Mouse (Mus musculus) limb, embryonic 13.5 days (tissue): ENCODE data around the gene Sh3kbp1. TPM values are rescaled to one million over a fixed set of nuclear protein-coding genes. Genes with fewer than 3 reads are reported as not detected.

Source experiments
- ATAC-seq: fragments of 200-750 bp; cut with Nextera tagmentation; 2 replicates; pipeline ENCODE4 v1.8.0; 2017; ENCODE audit warnings: low read depth, moderate number of reproducible peaks, moderate TSS enrichment; ENCODE audit not compliant: low FRiP score
- H3K27ac ChIP-seq: fragments of 300-500 bp; sonication (generic); 2 replicates; pipeline ENCODE4 v1.5.1; 2015; ENCODE audit warnings: inconsistent platforms, mild to moderate bottlenecking, moderate library complexity
- H3K27me3 ChIP-seq: fragments of 300-500 bp; sonication (generic); 2 replicates; pipeline ENCODE4 v1.6.1; 2015; ENCODE audit warnings: mild to moderate bottlenecking, inconsistent platforms
- H3K36me3 ChIP-seq: fragments of 300-500 bp; sonication (generic); 2 replicates; pipeline ENCODE4 v1.6.1; 2015; ENCODE audit warnings: inconsistent platforms, mild to moderate bottlenecking, moderate library complexity
- H3K4me1 ChIP-seq: fragments of 300-500 bp; sonication (generic); 2 replicates; pipeline ENCODE4 v1.6.1; 2015; ENCODE audit warnings: inconsistent platforms
- H3K4me2 ChIP-seq: fragments of 300-500 bp; sonication (generic); replicated peaks from 2 replicates; pipeline ENCODE4 v1.6.1; 2015; ENCODE audit warnings: inconsistent platforms, mild to moderate bottlenecking, moderate library complexity
- H3K4me3 ChIP-seq: fragments of 300-500 bp; sonication (generic); 2 replicates; pipeline ENCODE4 v1.5.1; 2015; ENCODE audit warnings: moderate library complexity, mild to moderate bottlenecking, inconsistent platforms
- H3K9ac ChIP-seq: fragments of 300-500 bp; sonication (generic); 2 replicates; pipeline ENCODE4 v1.6.1; 2015; ENCODE audit warnings: mild to moderate bottlenecking, inconsistent platforms
- H3K9me3 ChIP-seq: fragments of 300-500 bp; sonication (generic); 2 replicates; pipeline ENCODE4 v1.6.1; 2016; ENCODE audit warnings: inconsistent platforms
- WGBS: fragments of 180-500 bp; shearing (Covaris S2); methylation state at CpG from one replicate; pipeline ENCODE4 v1.1.7; 2015; 5-methylcytosine and 5-hydroxymethylcytosine counted together
- polyA plus RNA-seq: library from polyadenylated mRNA; unstranded; fragments of >200 nt; fragmentation: Nextera tagmentation; extraction: Ambion mirVana; gene quantifications from 2 replicates; pipeline ENCODE4 v1.2.1, GENCODE M21; 2015

Gene Sh3kbp1
- polyA plus RNA-seq, 1 experiment from 2014 or later: 39.0 TPM

DNA sequence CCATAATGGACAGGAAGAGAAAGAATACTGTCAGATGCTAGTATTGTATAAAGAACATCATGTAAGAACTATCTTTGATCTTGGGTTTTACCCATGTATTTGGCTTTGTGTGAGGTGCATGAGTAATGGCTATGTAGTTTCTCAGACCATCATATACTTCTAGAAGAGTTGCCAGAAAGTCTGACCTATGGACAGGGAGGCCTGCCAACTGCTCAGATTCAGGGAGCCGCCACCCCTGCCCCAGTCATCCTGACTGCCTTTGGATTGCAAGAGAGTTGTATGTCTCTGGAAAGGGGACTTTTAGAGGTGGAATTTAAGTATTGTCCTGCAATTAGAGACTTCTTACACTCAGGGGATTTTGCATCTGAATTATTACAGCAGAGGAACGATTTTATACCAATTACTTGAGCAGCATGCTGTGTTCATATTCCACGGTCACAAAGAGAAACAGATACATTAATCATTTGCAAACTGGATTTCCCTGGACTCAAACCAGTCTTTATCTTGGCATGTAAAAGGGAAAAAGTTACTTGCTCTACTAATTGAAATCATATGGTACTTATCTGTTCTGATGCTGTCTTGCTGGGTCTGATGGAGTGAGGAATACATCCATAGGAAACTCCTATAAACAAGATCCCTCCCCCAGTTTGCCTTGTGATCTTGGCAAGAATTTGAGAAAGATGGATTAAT, 233.9 kb downstream of the Sh3kbp1 start:
- H3K9me3 ChIP-seq: no peaks in the 10 kb centered on the region
- H3K4me3 ChIP-seq: no peak overlapping the region
- H3K36me3 ChIP-seq: no peaks in the 10 kb centered on the region
- no peak overlapping the region for H3K4me2 ChIP-seq
- H3K27me3 ChIP-seq: peaks cover 21% of the 10 kb centered on the region
- no peaks in the 10 kb centered on the region for H3K4me1 ChIP-seq
- 57% methylated on average over 3 of the region's 3 CpGs for WGBS
- no peak overlapping the region for H3K9ac ChIP-seq
- no peak overlapping the region for H3K27ac ChIP-seq
- no peak for ATAC-seq

GRCm38 (mm10) chrX:159867660-159868059, 240.6 kb downstream of the Sh3kbp1 start:
- WGBS: 80% methylated on average over 3 of the region's 3 CpGs
- ATAC-seq: no peak

DNA sequence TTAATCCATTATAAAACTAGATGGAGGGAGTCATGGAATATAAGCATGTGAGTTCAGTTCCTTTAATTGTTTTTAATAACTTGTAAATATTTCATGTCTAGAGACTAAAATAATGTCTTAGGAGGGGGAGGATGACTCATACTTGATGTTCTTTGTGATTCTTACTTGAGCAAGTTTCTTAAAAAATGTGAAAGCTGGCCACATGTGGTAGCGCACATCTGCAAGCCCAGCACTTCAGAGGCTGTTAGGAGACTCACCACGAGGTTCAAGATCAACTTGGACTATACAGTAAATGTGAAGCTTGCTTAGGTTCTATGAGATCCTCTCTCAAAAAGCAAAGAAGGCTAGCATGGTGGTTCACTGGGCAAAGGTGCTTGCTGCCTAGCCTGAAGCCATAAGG, 245.4 kb downstream of the Sh3kbp1 start:
- no peak overlapping the region for H3K27ac ChIP-seq
- no peak overlapping the region for H3K9ac ChIP-seq
- no peaks in the 10 kb centered on the region for H3K9me3 ChIP-seq
- peaks cover 27% of the 10 kb centered on the region for H3K27me3 ChIP-seq
- no peak overlapping the region for H3K4me2 ChIP-seq
- WGBS: 85% methylated on average over 2 of the region's 2 CpGs
- no peak for ATAC-seq
- H3K4me3 ChIP-seq: no peak overlapping the region
- no peaks in the 10 kb centered on the region for H3K4me1 ChIP-seq
- no peaks in the 10 kb centered on the region for H3K36me3 ChIP-seq

More at GRCm38 (mm10) chrX:159867660-159868059, 240.6 kb downstream of the Sh3kbp1 start:
- H3K36me3 ChIP-seq: no peaks in the 10 kb centered on the region
- H3K4me3 ChIP-seq: no peak overlapping the region
- H3K4me2 ChIP-seq: no peak overlapping the region
- H3K27me3 ChIP-seq: peaks cover 32% of the 10 kb centered on the region
- H3K9me3 ChIP-seq: no peaks in the 10 kb centered on the region
- no peak overlapping the region for H3K9ac ChIP-seq
- no peaks in the 10 kb centered on the region for H3K4me1 ChIP-seq
- H3K27ac ChIP-seq: no peak overlapping the region

DNA sequence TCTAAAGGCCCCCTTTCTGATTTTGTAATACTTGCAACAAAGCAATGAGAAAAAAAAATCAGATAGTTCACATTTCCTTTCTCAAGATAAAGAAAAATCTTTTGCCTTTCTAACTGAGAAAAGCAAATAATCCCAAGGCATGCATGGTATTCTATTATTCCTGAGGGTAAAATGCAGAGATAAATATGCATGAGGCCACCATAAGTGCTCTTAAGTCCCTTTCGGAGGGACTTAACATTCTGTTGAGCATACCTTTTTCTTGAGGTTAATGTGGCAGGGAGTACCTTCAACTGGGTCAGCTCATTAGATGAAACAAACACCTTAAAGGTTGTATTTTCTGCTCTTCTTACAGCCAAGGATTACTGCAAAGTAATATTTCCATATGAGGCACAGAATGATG, 250.7 kb downstream of the Sh3kbp1 start:
- Histone ChIP-seq H3K9me3 (no peaks in the 10 kb centered on the region), H3K36me3 (no peaks in the 10 kb centered on the region), H3K4me3 (no peak overlapping the region), H3K27ac (no peak overlapping the region), H3K4me1 (no peaks in the 10 kb centered on the region), H3K27me3 (peaks cover 24% of the 10 kb centered on the region), H3K9ac (no peak overlapping the region), H3K4me2 (no peak overlapping the region)
- ATAC-seq: no peak
- WGBS: 90% methylated on average over 1 of the region's 1 CpGs

DNA sequence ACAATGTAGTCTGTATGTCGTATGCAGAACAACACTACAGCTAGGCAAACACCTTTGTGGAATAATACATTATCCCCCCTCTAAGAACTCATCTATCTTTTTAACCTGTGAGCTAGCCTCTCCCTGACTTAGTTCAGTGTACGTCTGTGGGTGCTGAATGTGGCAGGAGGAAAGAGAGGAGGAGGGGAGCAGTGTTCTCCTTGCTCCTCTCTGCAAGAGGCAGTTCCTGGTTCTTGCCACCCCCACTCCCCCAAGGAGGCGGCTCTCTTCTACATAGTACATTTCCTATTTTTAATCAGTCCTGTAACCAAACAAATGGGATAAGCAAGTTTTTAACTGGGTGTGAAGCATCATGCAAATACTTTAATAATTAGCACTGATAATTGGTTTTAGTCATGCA, 252.4 kb downstream of the Sh3kbp1 start:
- Histone ChIP-seq H3K4me3 (no peak overlapping the region), H3K9me3 (no peaks in the 10 kb centered on the region), H3K9ac (no peak overlapping the region), H3K27ac (no peak overlapping the region), H3K36me3 (no peaks in the 10 kb centered on the region), H3K27me3 (peaks cover 30% of the 10 kb centered on the region), H3K4me1 (no peaks in the 10 kb centered on the region), H3K4me2 (no peak overlapping the region)
- no peak for ATAC-seq
- WGBS: 65% methylated on average over 3 of the region's 3 CpGs

DNA sequence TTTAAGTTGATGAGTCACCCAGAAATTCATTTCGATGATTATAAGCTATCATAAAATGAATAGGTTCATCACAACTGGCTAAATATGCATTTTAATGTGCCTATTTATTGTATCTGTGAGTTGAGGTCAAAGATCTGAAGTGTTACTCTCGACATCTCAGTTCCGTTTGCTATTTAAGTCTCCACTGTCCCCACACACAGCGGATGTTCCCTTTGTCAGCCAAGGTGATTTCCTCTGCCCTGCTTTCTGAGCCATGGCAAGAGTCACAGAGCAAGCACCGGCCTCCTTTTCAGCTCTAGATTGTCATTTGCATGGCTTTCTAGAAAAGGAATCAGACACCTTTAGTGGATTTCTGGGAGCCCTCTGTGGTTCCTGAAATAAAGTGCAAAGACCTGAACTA, 254.5 kb downstream of the Sh3kbp1 start:
- no peak overlapping the region for H3K9ac ChIP-seq
- no peaks in the 10 kb centered on the region for H3K4me1 ChIP-seq
- ATAC-seq: no peak
- no peak overlapping the region for H3K27ac ChIP-seq
- no peaks in the 10 kb centered on the region for H3K9me3 ChIP-seq
- no peak overlapping the region for H3K4me3 ChIP-seq
- H3K4me2 ChIP-seq: no peak overlapping the region
- no peaks in the 10 kb centered on the region for H3K36me3 ChIP-seq
- H3K27me3 ChIP-seq: peaks cover 42% of the 10 kb centered on the region
- WGBS: 83% methylated on average over 5 of the region's 5 CpGs

DNA sequence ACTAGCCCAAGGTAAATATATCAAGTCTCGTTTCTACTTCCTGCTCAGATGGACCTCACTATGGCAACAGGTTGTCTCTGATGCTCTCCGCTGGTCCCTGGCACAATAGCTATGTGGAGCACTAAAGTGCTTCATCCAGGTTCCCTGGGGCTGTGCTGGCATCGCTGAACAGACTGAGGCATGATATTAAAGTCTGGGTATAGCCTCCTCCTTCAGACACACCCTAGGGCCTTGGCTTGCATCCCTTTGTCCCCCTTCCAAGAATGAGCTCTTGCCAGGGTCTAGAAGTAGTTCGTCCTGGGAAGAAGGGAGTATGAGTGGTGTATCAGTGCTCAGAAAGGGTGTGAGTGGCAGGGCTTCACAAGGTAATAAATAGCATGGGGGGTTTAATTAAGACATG, 269.5 kb downstream of the Sh3kbp1 start:
- Histone ChIP-seq H3K27me3 (peaks cover 28% of the 10 kb centered on the region), H3K4me2 (no peak overlapping the region), H3K4me1 (no peaks in the 10 kb centered on the region), H3K27ac (no peak overlapping the region), H3K9ac (no peak overlapping the region), H3K9me3 (no peaks in the 10 kb centered on the region), H3K36me3 (no peaks in the 10 kb centered on the region), H3K4me3 (no peak overlapping the region)
- ATAC-seq: no peak
- 82% methylated on average over 4 of the region's 4 CpGs for WGBS

DNA sequence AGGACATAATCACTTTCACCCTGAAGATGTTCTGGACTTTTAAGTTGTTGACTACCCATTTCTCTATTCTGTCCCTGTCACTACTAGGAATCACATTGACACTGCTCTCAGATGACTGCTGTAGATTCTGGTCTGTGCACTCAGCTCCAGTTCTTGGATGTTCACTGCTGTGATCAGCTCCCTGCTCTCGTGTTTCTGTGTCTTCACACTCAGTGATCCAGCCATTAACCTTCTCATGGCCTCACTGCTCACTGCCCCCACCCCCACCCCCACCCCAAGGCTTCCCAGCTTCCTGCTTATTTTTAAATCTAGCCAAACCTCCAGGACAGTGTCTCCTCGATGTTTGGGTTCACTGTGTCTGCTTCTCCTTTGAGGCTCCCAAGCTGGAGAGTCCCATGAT, 271.0 kb downstream of the Sh3kbp1 start:
- Histone ChIP-seq H3K4me2 (no peak overlapping the region), H3K9me3 (no peaks in the 10 kb centered on the region), H3K9ac (no peak overlapping the region), H3K4me3 (no peak overlapping the region), H3K27ac (no peak overlapping the region), H3K27me3 (peaks cover 28% of the 10 kb centered on the region), H3K4me1 (no peaks in the 10 kb centered on the region), H3K36me3 (no peaks in the 10 kb centered on the region)
- no peak for ATAC-seq
- WGBS: 30% methylated on average over 2 of the region's 2 CpGs

- H3K27ac ChIP-seq: no peak overlapping the region
- peaks cover 34% of the 10 kb centered on the region for H3K27me3 ChIP-seq
- no peaks in the 10 kb centered on the region for H3K9me3 ChIP-seq
- no peaks in the 10 kb centered on the region for H3K4me1 ChIP-seq
- no peak overlapping the region for H3K4me2 ChIP-seq
- H3K4me3 ChIP-seq: no peak overlapping the region
- H3K9ac ChIP-seq: no peak overlapping the region
- 90% methylated on average over 2 of the region's 2 CpGs for WGBS
- H3K36me3 ChIP-seq: no peaks in the 10 kb centered on the region
- no peak for ATAC-seq
Measured at GRCm38 (mm10) chrX:159899121-159899520, 272.0 kb downstream of the Sh3kbp1 start.

DNA sequence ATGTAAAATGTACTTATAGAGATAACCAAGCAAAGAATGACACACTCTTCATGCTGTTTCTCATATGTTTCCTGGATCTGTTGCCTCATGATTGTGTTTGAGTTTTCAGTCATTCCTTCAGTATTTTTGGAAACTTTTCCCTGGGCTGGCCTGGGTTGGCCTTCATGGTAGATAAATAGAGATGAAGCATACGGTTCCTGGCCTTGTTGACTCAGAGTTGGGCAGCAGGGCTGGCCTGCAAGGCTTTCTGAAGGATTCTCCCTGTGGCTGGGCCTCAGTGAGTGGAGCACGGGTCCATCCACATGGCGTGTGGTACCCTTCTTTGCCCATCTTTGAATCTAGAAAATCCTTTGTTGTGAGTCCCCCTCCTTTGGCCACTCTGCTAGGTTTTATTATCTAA, 276.3 kb downstream of the Sh3kbp1 start:
- H3K27me3 ChIP-seq: peaks cover 30% of the 10 kb centered on the region
- H3K27ac ChIP-seq: no peak overlapping the region
- no peaks in the 10 kb centered on the region for H3K9me3 ChIP-seq
- H3K4me1 ChIP-seq: no peaks in the 10 kb centered on the region
- H3K4me3 ChIP-seq: no peak overlapping the region
- no peak for ATAC-seq
- no peaks in the 10 kb centered on the region for H3K36me3 ChIP-seq
- H3K9ac ChIP-seq: no peak overlapping the region
- 80% methylated on average over 3 of the region's 3 CpGs for WGBS
- H3K4me2 ChIP-seq: no peak overlapping the region

DNA sequence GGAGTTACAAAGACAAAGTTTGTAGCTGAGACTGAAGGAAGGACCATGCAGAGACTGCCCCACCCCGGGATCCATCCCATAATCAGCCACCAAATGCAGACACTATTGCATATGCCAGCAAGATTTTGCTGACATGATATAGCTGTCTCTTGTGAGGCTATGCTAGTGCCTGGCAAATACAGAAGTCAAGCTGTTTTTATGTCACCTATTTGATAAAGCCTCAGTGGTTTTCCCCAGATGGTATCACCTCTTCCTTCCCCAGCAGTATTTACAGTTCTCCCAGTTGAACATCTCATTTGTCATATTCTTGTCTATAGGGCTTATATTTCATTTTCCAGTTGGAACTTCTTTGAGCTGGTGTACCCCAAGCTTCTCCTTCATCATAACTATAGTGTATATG, 280.6 kb downstream of the Sh3kbp1 start:
- H3K4me3 ChIP-seq: no peak overlapping the region
- no peak for ATAC-seq
- peaks cover 41% of the 10 kb centered on the region for H3K27me3 ChIP-seq
- H3K9me3 ChIP-seq: no peaks in the 10 kb centered on the region
- H3K27ac ChIP-seq: no peak overlapping the region
- no peaks in the 10 kb centered on the region for H3K36me3 ChIP-seq
- H3K4me1 ChIP-seq: no peaks in the 10 kb centered on the region
- H3K9ac ChIP-seq: no peak overlapping the region
- H3K4me2 ChIP-seq: no peak overlapping the region
- 91% methylated on average over 1 of the region's 1 CpGs for WGBS

- no peak overlapping the region; the same call in 1 of the 2 replicates for H3K27ac ChIP-seq
- ATAC-seq: no peak
- no peaks in the 10 kb centered on the region for H3K4me1 ChIP-seq
- no peak overlapping the region for H3K4me2 ChIP-seq
- H3K9me3 ChIP-seq: no peaks in the 10 kb centered on the region
- peaks cover 41% of the 10 kb centered on the region for H3K27me3 ChIP-seq
- no peak overlapping the region for H3K4me3 ChIP-seq
- no peak overlapping the region for H3K9ac ChIP-seq
- WGBS: 80% methylated on average over 6 of the region's 6 CpGs
- no peaks in the 10 kb centered on the region for H3K36me3 ChIP-seq
Measured at GRCm38 (mm10) chrX:159909446-159910277, 282.6 kb downstream of the Sh3kbp1 start.
